Mouse (Mus musculus): ENCODE measurements at regions not wholly inside any gene's neighbourhood (a gene's known extent, or its start where the extent isn't known, plus 50 kb on each side); places are given as distances from the start of the nearest gene placed in this dataset.

- no peak for ATAC-seq (replicated peaks; ENCODE audit: low FRiP score, low TSS enrichment, poor library complexity, severe bottlenecking)
These were observed 61.1 kb upstream of the Hpf1 start for GRCm38 (mm10) chr8:60829093-60829492.

- ATAC-seq (replicated peaks; ENCODE audit: low FRiP score, low TSS enrichment, poor library complexity, severe bottlenecking), result no peak
These were observed 59.7 kb upstream of the Hpf1 start for GRCm38 (mm10) chr8:60830556-60830955.

- no peak for ATAC-seq (replicated peaks; ENCODE audit: low FRiP score, low TSS enrichment, poor library complexity, severe bottlenecking)
These were observed 51.7 kb upstream of the Hpf1 start for GRCm38 (mm10) chr8:60838526-60838925.

Measured in megakaryocyte-erythroid progenitor cell, adult 5-6 weeks (primary cell).